Mouse (Mus musculus) urinary bladder, adult 18-20 months (tissue): ENCODE data around the gene Rem2.

ENCODE experiments used
- DNase-seq, 2 experiments: peaks; one replicate each; pipeline ENCODE4 v3.0.0; 2022; ENCODE audit warnings: low spot score in 2 of 2, mixed read lengths in 2 of 2

The Rem2 gene

GRCm38 (mm10) chr14:54492345-54493131 is 16.6 kb downstream of the Rem2 start:
- DNase-seq, result no peak

- DNase-seq, result no peak
Observed at GRCm38 (mm10) chr14:54493236-54493635, 17.3 kb downstream of the Rem2 start.

DNA sequence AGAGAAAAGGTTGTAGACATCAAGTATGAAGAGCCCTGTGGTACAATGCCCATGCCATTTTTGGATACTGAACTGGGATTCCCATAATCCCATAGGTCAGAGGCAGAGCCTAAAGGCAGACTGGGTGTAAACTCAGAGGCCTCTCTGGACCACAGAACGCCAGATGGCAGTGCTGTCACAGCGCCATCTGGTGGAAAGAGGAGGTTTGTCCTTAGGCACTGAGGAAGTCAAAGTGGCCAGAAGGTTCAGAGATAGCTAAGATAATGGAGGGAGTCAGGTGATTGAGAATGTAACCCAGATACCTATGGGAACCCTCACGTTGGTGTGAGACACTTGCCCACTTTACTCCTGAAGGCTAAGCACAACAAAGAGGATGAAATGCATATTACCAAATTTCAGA is 18.3 kb downstream of the Rem2 start:
- DNase-seq, result peak in 1 of 2 experiments; percentile 25

GRCm38 (mm10) chr14:54496706-54497105 is 20.8 kb downstream of the Rem2 start:
- no peak for DNase-seq

- no peak for DNase-seq
Observed at GRCm38 (mm10) chr14:54499330-54499729, 23.4 kb downstream of the Rem2 start.

DNA sequence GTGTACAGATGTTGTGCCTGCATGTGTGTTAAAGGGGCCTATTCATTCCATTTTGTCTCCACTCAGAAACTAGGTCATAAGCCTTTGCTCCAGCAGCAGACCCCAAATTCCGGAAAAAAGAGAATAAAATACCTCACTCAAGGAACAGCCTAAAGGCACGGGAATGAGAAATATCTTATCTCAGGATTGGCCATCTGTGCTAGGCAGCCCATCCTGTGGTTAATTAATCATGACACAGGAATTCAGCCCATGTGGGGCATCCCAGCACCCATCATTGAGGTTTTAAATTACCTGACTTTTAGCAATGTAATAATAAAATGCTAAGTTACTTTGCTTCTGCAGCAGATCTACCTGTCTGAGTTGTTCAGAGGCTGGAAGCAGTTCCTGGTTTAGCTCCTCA is 25.5 kb downstream of the Rem2 start:
- no peak for DNase-seq

DNA sequence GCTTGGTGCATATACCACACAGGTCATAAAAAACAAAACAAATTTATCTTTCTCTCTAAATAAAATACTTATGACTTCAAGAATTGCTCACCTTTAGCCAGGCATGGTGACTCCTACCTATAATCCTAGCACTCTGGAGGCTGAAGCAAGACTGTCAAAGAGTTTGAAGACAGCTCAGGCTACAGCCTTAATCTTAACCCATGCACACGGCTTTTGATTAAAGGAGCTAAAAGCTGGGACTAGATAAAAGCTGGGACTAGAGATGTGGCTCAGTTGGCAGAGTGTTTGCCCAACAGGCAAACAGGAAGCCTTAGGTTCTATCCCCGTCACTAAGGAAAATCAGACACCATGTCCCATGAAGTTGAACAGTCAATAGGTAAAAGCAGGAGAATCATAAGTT is 27.2 kb downstream of the Rem2 start:
- DNase-seq, result no peak

GRCm38 (mm10) chr14:54509774-54510173 is 33.9 kb downstream of the Rem2 start:
- no peak for DNase-seq

DNA sequence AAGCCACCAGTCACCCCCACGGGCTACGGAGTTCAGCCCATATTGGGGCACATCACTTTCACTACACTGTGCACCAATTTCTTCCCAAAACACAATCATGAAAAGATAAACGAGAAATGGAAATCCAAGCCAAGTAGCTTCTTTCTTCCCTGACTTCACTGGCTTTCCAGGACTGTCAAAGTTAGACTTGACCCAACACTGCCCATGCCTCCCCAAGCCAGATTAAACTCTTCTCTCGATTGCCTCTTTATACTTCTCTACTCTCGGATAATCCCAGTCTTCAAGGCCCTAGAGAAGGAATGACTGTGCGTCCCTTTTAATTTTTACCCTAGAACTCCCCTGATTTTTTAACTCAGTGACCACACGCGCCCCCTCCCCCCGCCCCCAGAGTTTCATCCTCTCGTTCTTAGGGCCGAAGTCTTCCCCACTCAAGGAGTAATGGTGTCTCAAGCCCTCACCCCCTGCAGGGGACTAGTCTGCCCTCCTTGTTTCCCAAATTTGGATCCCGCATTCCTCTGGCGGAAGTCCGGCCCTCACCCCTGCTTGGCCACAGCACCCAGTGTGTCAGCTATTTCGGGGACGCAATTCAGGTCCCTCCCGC is 40.9 kb downstream of the Rem2 start:
- no peak for DNase-seq

- DNase-seq, result no peak
Observed at GRCm38 (mm10) chr14:54523600-54523999, 47.7 kb downstream of the Rem2 start.

- DNase-seq, result peak in 1 of 2 experiments; percentile 22
Observed at GRCm38 (mm10) chr14:54527227-54528006, 51.5 kb downstream of the Rem2 start.

DNA sequence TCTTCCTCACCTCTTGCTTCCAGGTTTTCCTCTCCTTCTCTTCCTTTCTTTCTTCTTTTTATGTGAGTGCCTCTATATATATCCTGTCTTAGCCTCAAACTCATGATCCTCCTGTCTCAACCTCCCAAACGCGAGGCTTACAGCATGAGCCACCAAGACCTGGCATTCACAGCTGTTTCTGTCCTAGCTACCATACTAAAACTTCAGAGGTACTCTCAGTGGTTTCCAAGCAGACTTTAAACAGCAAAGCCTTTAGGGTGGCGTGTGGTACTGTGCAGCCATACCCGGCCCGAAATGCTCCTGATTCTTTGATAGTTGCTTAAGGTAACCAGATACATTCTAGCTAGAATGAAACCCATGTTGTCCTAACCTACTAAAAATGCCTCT is 52.1 kb downstream of the Rem2 start:
- no peak for DNase-seq

DNA sequence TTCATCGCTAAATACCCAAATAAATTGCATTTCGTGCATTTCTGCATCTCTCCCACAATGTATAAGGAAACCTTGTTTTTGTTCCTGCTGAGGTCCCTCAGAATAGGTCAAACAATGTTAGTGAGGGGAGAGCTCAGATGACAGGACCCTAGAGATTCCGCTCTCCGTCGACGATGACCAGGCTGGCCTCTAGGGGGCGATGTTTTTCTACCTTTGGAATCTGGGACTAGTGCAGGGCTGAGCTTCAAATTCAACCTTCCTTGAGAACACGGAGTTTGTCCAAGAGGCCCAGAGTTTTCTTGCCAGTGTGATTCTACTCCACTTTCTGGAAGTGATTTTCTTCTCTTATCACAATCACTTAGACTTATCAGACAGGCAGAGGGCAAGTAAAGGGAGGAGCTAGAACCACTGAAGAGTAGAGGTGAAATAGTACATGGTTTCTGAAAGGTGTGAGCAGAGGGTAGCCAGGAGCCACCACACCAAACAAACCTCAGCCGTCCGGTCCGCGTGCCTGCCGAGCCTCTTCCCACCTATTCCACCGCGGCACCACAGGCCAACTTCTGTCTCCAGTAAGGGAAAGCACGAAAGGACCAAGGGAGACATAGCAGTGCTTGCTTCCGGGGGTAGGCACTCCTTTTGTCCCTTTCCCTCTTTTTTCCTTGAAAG is 52.7 kb downstream of the Rem2 start:
- DNase-seq, result peak; percentile 60 to 72
